Mouse (Mus musculus) lung, embryonic 14.5 days (tissue): Measurements from ENCODE around the gene Nucb2. TPM values are rescaled to one million over a fixed set of nuclear protein-coding genes. Genes with fewer than 3 reads are reported as not detected.

Experiments
- ATAC-seq: fragments of 200-750 bp; cut with Nextera tagmentation; 2 replicates; pipeline ENCODE4 v1.8.0; 2017; ENCODE audit warnings: mild to moderate bottlenecking, moderate TSS enrichment, moderate library complexity; ENCODE audit not compliant: insufficient read depth
- DNase-seq: peaks from one replicate; pipeline ENCODE4 v3.0.0-alpha.2; 2015
- H3K27ac ChIP-seq: fragments of 300-500 bp; sonication (generic); 2 replicates; pipeline ENCODE4 v1.5.1; 2014; ENCODE audit warnings: low read depth, mild to moderate bottlenecking, moderate library complexity
- H3K27me3 ChIP-seq: fragments of 300-500 bp; sonication (generic); 2 replicates; pipeline ENCODE4 v1.6.1; 2014; ENCODE audit warnings: low read length, control low read depth; ENCODE audit not compliant: insufficient read depth
- H3K36me3 ChIP-seq: fragments of 300-500 bp; sonication (generic); 2 replicates; pipeline ENCODE4 v1.6.1; 2014; ENCODE audit warnings: control low read depth; ENCODE audit not compliant: insufficient read depth
- H3K4me1 ChIP-seq: fragments of 300-500 bp; sonication (generic); 2 replicates; pipeline ENCODE4 v1.6.1; 2014; ENCODE audit warnings: antibody characterized with exemption, control low read depth; ENCODE audit not compliant: insufficient read depth
- H3K4me2 ChIP-seq: fragments of 300-500 bp; sonication (generic); 2 replicates; pipeline ENCODE4 v1.6.1; 2014; ENCODE audit warnings: mild to moderate bottlenecking
- H3K4me3 ChIP-seq: fragments of 300-500 bp; sonication (generic); 2 replicates; pipeline ENCODE4 v1.5.1; 2014; ENCODE audit warnings: low read depth, low read length
- H3K9ac ChIP-seq: fragments of 300-500 bp; sonication (generic); 2 replicates; pipeline ENCODE4 v1.6.1; 2014
- H3K9me3 ChIP-seq: fragments of 300-500 bp; sonication (generic); 2 replicates; pipeline ENCODE4 v1.6.1; 2016; ENCODE audit warnings: low read depth, low read length, control low read depth
- CTCF ChIP-seq: IDR thresholded peaks from 2 replicates; pipeline ENCODE4 v1.5.1; 2016; ENCODE audit warnings: antibody characterized with exemption, low read depth
- WGBS: fragments of 180-500 bp; shearing (Covaris S2); extraction: QIAGEN DNeasy Blood & Tissue Kit; methylation state at CpG from one replicate; pipeline ENCODE4 v1.1.7; 2014; 5-methylcytosine and 5-hydroxymethylcytosine counted together
- polyA plus RNA-seq: library from polyadenylated mRNA; unstranded; fragments of >200 nt; fragmentation: Nextera tagmentation; extraction: Ambion mirVana; gene quantifications from 2 replicates; pipeline ENCODE4 v1.2.1, GENCODE M21; 2014

Gene Nucb2
- polyA plus RNA-seq, 1 experiment from 2014 or later, result 16.8 TPM

- no peaks in the 10 kb centered on the region for H3K4me1 ChIP-seq
- ATAC-seq, result no peak
- no peak overlapping the region for H3K27ac ChIP-seq
- no peak for TF ChIP-seq CTCF
- no peaks in the 10 kb centered on the region for H3K36me3 ChIP-seq
- no peak overlapping the region for H3K9ac ChIP-seq
- DNase-seq, result no peak
- no peaks in the 10 kb centered on the region for H3K9me3 ChIP-seq
- H3K4me2 ChIP-seq, result no peak overlapping the region
- WGBS, result 14% methylated on average over 1 of the region's 1 CpGs
- H3K27me3 ChIP-seq, result no peaks in the 10 kb centered on the region
- no peak overlapping the region for H3K4me3 ChIP-seq
Measured at GRCm38 (mm10) chr7:116483106-116483505, 21.1 kb upstream of the Nucb2 start.

GRCm38 (mm10) chr7:116483782-116484181, 20.4 kb upstream of the Nucb2 start:
- no peak for TF ChIP-seq CTCF
- 54% methylated on average over 5 of the region's 5 CpGs for WGBS
- ATAC-seq (no peak), DNase-seq (no peak)
- H3K4me3 ChIP-seq, result no peak overlapping the region
- no peaks in the 10 kb centered on the region for H3K4me1 ChIP-seq
- no peak overlapping the region for H3K4me2 ChIP-seq
- no peak overlapping the region for H3K9ac ChIP-seq
- no peak overlapping the region for H3K27ac ChIP-seq
- no peaks in the 10 kb centered on the region for H3K9me3 ChIP-seq
- no peaks in the 10 kb centered on the region for H3K36me3 ChIP-seq
- H3K27me3 ChIP-seq, result no peaks in the 10 kb centered on the region

GRCm38 (mm10) chr7:116484213-116484612, 20.0 kb upstream of the Nucb2 start:
- no peaks in the 10 kb centered on the region for H3K9me3 ChIP-seq
- no peaks in the 10 kb centered on the region for H3K4me1 ChIP-seq
- H3K4me3 ChIP-seq, result no peak overlapping the region
- no peak overlapping the region for H3K27ac ChIP-seq
- 63% methylated on average over 5 of the region's 5 CpGs for WGBS
- no peaks in the 10 kb centered on the region for H3K27me3 ChIP-seq
- H3K36me3 ChIP-seq, result no peaks in the 10 kb centered on the region
- H3K9ac ChIP-seq, result no peak overlapping the region
- no peak overlapping the region for H3K4me2 ChIP-seq
- ATAC-seq (no peak), DNase-seq (no peak)
- no peak for TF ChIP-seq CTCF

- no peak overlapping the region for H3K27ac ChIP-seq
- no peak for TF ChIP-seq CTCF
- DNase-seq, result no peak
- ATAC-seq, result no peak
- 76% methylated on average over 1 of the region's 1 CpGs for WGBS
- H3K4me3 ChIP-seq, result no peak overlapping the region
- no peaks in the 10 kb centered on the region for H3K9me3 ChIP-seq
- H3K9ac ChIP-seq, result no peak overlapping the region
- no peaks in the 10 kb centered on the region for H3K36me3 ChIP-seq
- H3K4me2 ChIP-seq, result no peak overlapping the region
- no peaks in the 10 kb centered on the region for H3K4me1 ChIP-seq
- no peaks in the 10 kb centered on the region for H3K27me3 ChIP-seq
Measured at GRCm38 (mm10) chr7:116485062-116485601, 19.0 kb upstream of the Nucb2 start.

- DNase-seq (no peak), ATAC-seq (no peak)
- WGBS, result 69% methylated on average over 4 of the region's 4 CpGs
- no peaks in the 10 kb centered on the region for H3K27me3 ChIP-seq
- no peaks in the 10 kb centered on the region for H3K4me1 ChIP-seq
- TF ChIP-seq CTCF, result no peak
- H3K36me3 ChIP-seq, result no peaks in the 10 kb centered on the region
- no peak overlapping the region for H3K4me3 ChIP-seq
- H3K27ac ChIP-seq, result no peak overlapping the region
- no peaks in the 10 kb centered on the region; the same call in 1 of the 2 replicates for H3K9me3 ChIP-seq
- no peak overlapping the region for H3K9ac ChIP-seq
- H3K4me2 ChIP-seq, result no peak overlapping the region
Measured at GRCm38 (mm10) chr7:116491113-116491512, 13.1 kb upstream of the Nucb2 start.

GRCm38 (mm10) chr7:116493267-116494003, 10.7 kb upstream of the Nucb2 start:
- no peak for ATAC-seq
- H3K9me3 ChIP-seq, result no peaks in the 10 kb centered on the region; the same call in 1 of the 2 replicates
- WGBS, result 71% methylated on average over 7 of the region's 7 CpGs
- H3K4me2 ChIP-seq, result no peak overlapping the region
- DNase-seq, result no peak
- no peak overlapping the region for H3K9ac ChIP-seq
- no peak overlapping the region for H3K4me3 ChIP-seq
- H3K4me1 ChIP-seq, result no peaks in the 10 kb centered on the region
- H3K27me3 ChIP-seq, result no peaks in the 10 kb centered on the region
- no peak for TF ChIP-seq CTCF
- no peak overlapping the region for H3K27ac ChIP-seq
- H3K36me3 ChIP-seq, result no peaks in the 10 kb centered on the region

GRCm38 (mm10) chr7:116494618-116495017, 9.6 kb upstream of the Nucb2 start:
- no peak for TF ChIP-seq CTCF
- no peaks in the 10 kb centered on the region for H3K4me1 ChIP-seq
- 71% methylated on average over 5 of the region's 5 CpGs for WGBS

More at GRCm38 (mm10) chr7:116494618-116495017, 9.6 kb upstream of the Nucb2 start:
- DNase-seq, result no peak
- ATAC-seq, result no peak
- H3K36me3 ChIP-seq, result no peaks in the 10 kb centered on the region
- no peak overlapping the region for H3K4me3 ChIP-seq
- no peaks in the 10 kb centered on the region; the same call in 1 of the 2 replicates for H3K9me3 ChIP-seq
- H3K27me3 ChIP-seq, result no peaks in the 10 kb centered on the region
- no peak overlapping the region for H3K9ac ChIP-seq
- no peak overlapping the region for H3K27ac ChIP-seq
- no peak overlapping the region for H3K4me2 ChIP-seq
